8 mouse cellular contexts compared by ENCODE assay signal in genomic region chr1:65187074-65187430, GRCm38 (mm10). TPM values are rescaled to one million over a fixed set of nuclear protein-coding genes. Genes with fewer than 3 reads are reported as not detected.
A peak's percentile ranks its signal among the peaks of the same experiment; 100 is the strongest.
DNase-seq lines count a peak whose midpoint lies in the region; ATAC-seq and TF ChIP-seq lines count a peak whose summit lies in the region.

No protein-coding gene starts in this region.

- no peaks in the 10 kb centered on the region for H3K36me3 ChIP-seq in heart, adult 2 months (ENCODE audit: control insufficient read depth, insufficient read depth, low read length)
- peaks cover 19% of the 10 kb centered on the region for H3K36me3 ChIP-seq in C2C12 (ENCODE audit: control insufficient read depth, insufficient read depth)
- no peaks in the 10 kb centered on the region for H3K36me3 ChIP-seq in forebrain, embryonic 11.5 days (ENCODE audit: control insufficient read depth, insufficient read depth, low read length)
- H3K36me3 ChIP-seq in liver, embryonic 13.5 days = peaks cover 4% of the 10 kb centered on the region

- no peaks in the 10 kb centered on the region for H3K4me1 ChIP-seq in heart, adult 2 months (ENCODE audit: control insufficient read depth, insufficient read depth, low read length)
- peaks cover 6% of the 10 kb centered on the region; the same call in 1 of the 2 replicates for H3K4me1 ChIP-seq in forebrain, embryonic 11.5 days (replicated peaks; ENCODE audit: control insufficient read depth, insufficient read depth, low read length)
- peaks cover 25% of the 10 kb centered on the region for H3K4me1 ChIP-seq in liver, embryonic 13.5 days (replicated peaks)

- peak overlapping the region; percentile 89 for H3ac ChIP-seq in C2C12 (ENCODE audit: control insufficient read depth, insufficient read length, low read depth)

- ATAC-seq in forebrain, embryonic 11.5 days (replicated peaks; ENCODE audit: low FRiP score) = no peak; the same call in 1 of the 2 replicates
- ATAC-seq in liver, embryonic 13.5 days (ENCODE audit: low read depth) = no peak

- TF ChIP-seq CTCF in heart, adult 2 months (IDR thresholded peaks at IDR 0.05) = no peak
- no peak for TF ChIP-seq CTCF in C2C12 (IDR thresholded peaks at IDR 0.05; ENCODE audit: control insufficient read depth, insufficient read depth, insufficient read length)

- peak overlapping the region; percentile 79 for H3K4me2 ChIP-seq in forebrain, embryonic 11.5 days (ENCODE audit: low read depth, low read length, severe bottlenecking)
- H3K4me2 ChIP-seq in liver, embryonic 13.5 days = peak overlapping the region; percentile 84

- 0 out of 2 replicates have a peak, but pooled peaks cover 1% of the 10 kb centered on the region for H3K79me2 ChIP-seq in heart, adult 2 months (replicated peaks; ENCODE audit: control insufficient read depth, insufficient read depth, low read length)
- H3K79me2 ChIP-seq in C2C12 (ENCODE audit: control insufficient read depth, insufficient read depth) = peaks cover 35% of the 10 kb centered on the region

- intact Hi-C loops in heart, adult 2 months (cut with DNase I) = loop anchor here (10.0 kb wide), 1 partner anchor 452 kb away; the partner anchor contains the start of gene Fzd5

- peaks cover 27% of the 10 kb centered on the region for H3K79me3 ChIP-seq in C2C12 (ENCODE audit: low read depth)

- peak overlapping the region; percentile 91 for H3K4me3 ChIP-seq in heart, adult 2 months
- H3K4me3 ChIP-seq in C2C12 (ENCODE audit: insufficient read depth, poor library complexity, severe bottlenecking) = peak overlapping the region; percentile 61
- peak overlapping the region; percentile 74 for H3K4me3 ChIP-seq in forebrain, embryonic 11.5 days (ENCODE audit: low read depth, low read length)
- peak overlapping the region; percentile 91 for H3K4me3 ChIP-seq in liver, embryonic 13.5 days (replicated peaks)

- H3K9ac ChIP-seq in heart, adult 2 months (ENCODE audit: low read depth, low read length) = peak overlapping the region; percentile 93
- peak overlapping the region; percentile 73 for H3K9ac ChIP-seq in forebrain, embryonic 11.5 days (ENCODE audit: low read length)
- peak overlapping the region; percentile 93 for H3K9ac ChIP-seq in liver, embryonic 13.5 days

- no peak for TF ChIP-seq EP300 in heart, adult 2 months (IDR thresholded peaks at IDR 0.05; ENCODE audit: insufficient read depth, low read depth, low read length)

- H3K9me3 ChIP-seq in forebrain, embryonic 11.5 days (ENCODE audit: control insufficient read depth, low read length) = no peaks in the 10 kb centered on the region
- no peaks in the 10 kb centered on the region for H3K9me3 ChIP-seq in liver, embryonic 13.5 days (replicated peaks)

- under 1% methylated on average over 6 of the region's 6 CpGs for WGBS in heart, adult 2 months
- WGBS in forebrain, embryonic 11.5 days = under 1% methylated on average over 6 of the region's 6 CpGs
- WGBS in liver, embryonic 13.5 days (ENCODE audit: insufficient replicate concordance) = 0% methylated on average over 6 of the region's 6 CpGs

- H3K27me3 ChIP-seq in heart, adult 2 months (ENCODE audit: control insufficient read depth, insufficient read depth, low read length) = no peaks in the 10 kb centered on the region
- H3K27me3 ChIP-seq in C2C12 (ENCODE audit: control insufficient read depth, insufficient read depth, insufficient read length) = no peaks in the 10 kb centered on the region
- H3K27me3 ChIP-seq in forebrain, embryonic 11.5 days (ENCODE audit: control insufficient read depth, insufficient read depth, low read length) = no peaks in the 10 kb centered on the region
- no peaks in the 10 kb centered on the region for H3K27me3 ChIP-seq in liver, embryonic 13.5 days

- H3K27ac ChIP-seq in heart, adult 2 months = peak overlapping the region; percentile 55
- H3K27ac ChIP-seq in forebrain, embryonic 11.5 days (ENCODE audit: low read depth, low read length) = peak overlapping the region; percentile 80
- H3K27ac ChIP-seq in liver, embryonic 13.5 days = peak overlapping the region; percentile 90

- DNase-seq in heart, adult 2 months = no peak
- no peak for DNase-seq in heart, adult 11 months
- no peak for DNase-seq in forebrain, embryonic 11.5 days (ENCODE audit: low spot score)
- no peak for DNase-seq in liver, embryonic 13.5 days
- DNase-seq in adrenal gland, adult 8-10 months = no peak
- no peak for DNase-seq in cerebellum, adult 9-10 months
- DNase-seq in gastrocnemius, adult 8-10 months (ENCODE audit: low spot score in 2 of 2) = no peak

- no peak for TF ChIP-seq POLR2A in heart, adult 2 months (IDR thresholded peaks at IDR 0.05; ENCODE audit: insufficient read depth, low read depth, low read length)

TF ChIP-seq in C2C12, 6 proteins besides CTCF, POLR2A, EP300 and RAD21:
- no peak for TF ChIP-seq USF1 (IDR thresholded peaks at IDR 0.05; ENCODE audit: low read depth)
- no peak for TF ChIP-seq MAX (IDR thresholded peaks at IDR 0.05)
- no peak for TF ChIP-seq FOSL1 (IDR thresholded peaks at IDR 0.05; ENCODE audit: insufficient read depth, low read length, poor library complexity, severe bottlenecking)
- TF ChIP-seq CEBPB (IDR thresholded peaks at IDR 0.05; ENCODE audit: low read depth) = no peak
- TF ChIP-seq MYOG (IDR thresholded peaks at IDR 0.05; ENCODE audit: control insufficient read depth, extremely low read depth, insufficient read length) = no peak
- TF ChIP-seq MYOD1 (IDR thresholded peaks at IDR 0.05; ENCODE audit: control insufficient read depth, insufficient read length, low read depth) = no peak
TF ChIP-seq in C2C12: peak in this region for 0.

RNA-seq across cellular contexts. Expression of gene Pikfyve, which starts 0.6 kb away (rescaled TPM):
- 10 to 100 TPM in 1 of 2 experiments, 1 to 10 TPM in 1; 9.6 to 10.3 TPM for total RNA-seq in heart, adult 2 months (2021)
- polyA plus RNA-seq in heart, adult 2 months (2012; rRNA removed) = 2.5 and 4.2 TPM in 2 replicates
- 3.2 TPM for polyA plus RNA-seq in C2C12 (2012; fragmentation: generic; extraction: Trizol)
- polyA plus RNA-seq in forebrain, embryonic 11.5 days (2014; fragmentation: Nextera tagmentation; extraction: Ambion mirVana) = 20.4 and 24.2 TPM in 2 replicates
- 4.1 and 6.1 TPM in 2 replicates for polyA plus RNA-seq in liver, embryonic 13.5 days (2015; fragmentation: Nextera tagmentation; extraction: Ambion mirVana)
- 10 to 100 TPM; 36.5 to 49.2 (median 40.3) TPM for total RNA-seq in adrenal gland, adult 8-10 months (2022)
- 1 to 10 TPM; 6.4 to 7.4 (median 6.6) TPM for total RNA-seq in gastrocnemius, adult 8-10 months (2022)

RNA-seq across cellular contexts. Expression of gene Idh1, which starts 0.8 kb away (rescaled TPM):
- 10 to 100 TPM; 57.8 to 88.9 TPM for total RNA-seq in heart, adult 2 months (2021)
- 22.1 and 39.9 TPM in 2 replicates for polyA plus RNA-seq in heart, adult 2 months (2012; rRNA removed)
- polyA plus RNA-seq in C2C12 (2012; fragmentation: generic; extraction: Trizol) = 38.7 TPM
- polyA plus RNA-seq in forebrain, embryonic 11.5 days (2014; fragmentation: Nextera tagmentation; extraction: Ambion mirVana) = 306 and 321 TPM in 2 replicates
- polyA plus RNA-seq in liver, embryonic 13.5 days (2015; fragmentation: Nextera tagmentation; extraction: Ambion mirVana) = 83.9 and 100 TPM in 2 replicates
- total RNA-seq in adrenal gland, adult 8-10 months (2022) = 100 to 1,000 TPM; 588 to 738 (median 679) TPM
- total RNA-seq in gastrocnemius, adult 8-10 months (2022) = 10 to 100 TPM; 11.5 to 35.7 (median 20.4) TPM
